ENCODE assay signal across 8 mouse cellular contexts in genomic region chr13:19365596-19365995, GRCm38 (mm10). TPM values are rescaled to one million over a fixed set of nuclear protein-coding genes. Genes with fewer than 3 reads are reported as not detected.
DNase-seq lines count a peak whose midpoint lies in the region; ATAC-seq and TF ChIP-seq lines count a peak whose summit lies in the region.

No protein-coding gene starts in this region.

- no peak for TF ChIP-seq POLR2A in cerebellum, adult 2 months (IDR thresholded peaks at IDR 0.05; ENCODE audit: borderline replicate concordance, insufficient read depth, low read length)

- no peak overlapping the region for H3K9ac ChIP-seq in forebrain, postnatal 0 days
- no peak overlapping the region for H3K9ac ChIP-seq in liver, embryonic 11.5 days (ENCODE audit: low read depth, low read length)

- DNase-seq in 416B (ENCODE audit: low read depth) (peak; percentile 75), G1E (ENCODE audit: low spot score) (no peak)
- DNase-seq in cerebellum, adult 2 months, result peak; percentile 77 to 80
- peak; percentile 87 for DNase-seq in forebrain, postnatal 0 days
- DNase-seq in kidney, adult 8-10 months, result peak; percentile 54 to 75
- DNase-seq in liver, embryonic 11.5 days (ENCODE audit: low spot score), result no peak
- DNase-seq in natural killer cell, adult 2 months (ENCODE audit: low spot score in 2 of 2), result peak; percentile 28 to 55
- peak; percentile 62 for DNase-seq in thymus, postnatal 25 days

- peaks cover 57% of the 10 kb centered on the region for H3K36me3 ChIP-seq in G1E (replicated peaks)
- peaks cover 53% of the 10 kb centered on the region for H3K36me3 ChIP-seq in forebrain, postnatal 0 days (ENCODE audit: insufficient read depth)
- H3K36me3 ChIP-seq in liver, embryonic 11.5 days (ENCODE audit: control insufficient read depth, insufficient read depth, low read length), result no peaks in the 10 kb centered on the region

- H3K4me3 ChIP-seq in G1E (ENCODE audit: low read depth, low read length), result no peak overlapping the region
- H3K4me3 ChIP-seq in cerebellum, adult 2 months (replicated peaks; ENCODE audit: insufficient read depth, low read depth, low read length), result no peak overlapping the region
- no peak overlapping the region for H3K4me3 ChIP-seq in forebrain, postnatal 0 days (ENCODE audit: low read depth, low read length)
- no peak overlapping the region for H3K4me3 ChIP-seq in liver, embryonic 11.5 days (ENCODE audit: low read depth, low read length)

- 0 out of 2 replicates have a peak, but pooled peaks cover 2% of the 10 kb centered on the region for H3K4me1 ChIP-seq in G1E (ENCODE audit: insufficient read depth, low read depth, low read length)
- H3K4me1 ChIP-seq in cerebellum, adult 2 months (ENCODE audit: control insufficient read depth, insufficient read depth, low read length), result peaks cover 36% of the 10 kb centered on the region
- H3K4me1 ChIP-seq in forebrain, postnatal 0 days (ENCODE audit: insufficient read depth), result no peaks in the 10 kb centered on the region
- H3K4me1 ChIP-seq in liver, embryonic 11.5 days (replicated peaks; ENCODE audit: control insufficient read depth, insufficient read depth, low read length), result no peaks in the 10 kb centered on the region

- no peak for ATAC-seq in G1E (ENCODE audit: extremely low read depth, insufficient number of reproducible peaks, low FRiP score, poor library complexity, severe bottlenecking)
- ATAC-seq in forebrain, postnatal 0 days, result peak; percentile 82
- ATAC-seq in liver, embryonic 11.5 days (replicated peaks; ENCODE audit: low FRiP score), result peak; percentile 59

- no peaks in the 10 kb centered on the region for H3K27me3 ChIP-seq in G1E (ENCODE audit: insufficient read depth, low read length)
- H3K27me3 ChIP-seq in cerebellum, adult 2 months (ENCODE audit: control insufficient read depth, insufficient read depth, low read length), result no peaks in the 10 kb centered on the region
- no peaks in the 10 kb centered on the region for H3K27me3 ChIP-seq in forebrain, postnatal 0 days (ENCODE audit: insufficient read depth, low read length)
- no peaks in the 10 kb centered on the region for H3K27me3 ChIP-seq in liver, embryonic 11.5 days (replicated peaks; ENCODE audit: control insufficient read depth, insufficient read depth, low read length)

- no peak overlapping the region for H3K27ac ChIP-seq in cerebellum, adult 2 months (ENCODE audit: insufficient read depth, low read length)
- H3K27ac ChIP-seq in forebrain, postnatal 0 days (ENCODE audit: low read depth, low read length), result no peak overlapping the region
- no peak overlapping the region for H3K27ac ChIP-seq in liver, embryonic 11.5 days (ENCODE audit: low read depth, low read length)

- no peaks in the 10 kb centered on the region for H3K9me3 ChIP-seq in G1E (replicated peaks)
- no peaks in the 10 kb centered on the region for H3K9me3 ChIP-seq in forebrain, postnatal 0 days (ENCODE audit: low read length)
- no peaks in the 10 kb centered on the region for H3K9me3 ChIP-seq in liver, embryonic 11.5 days (ENCODE audit: control insufficient read depth, low read length)

- WGBS in cerebellum, adult 2 months, result 21% methylated on average over 4 of the region's 4 CpGs
- WGBS in forebrain, postnatal 0 days, result 28% methylated on average over 4 of the region's 4 CpGs
- 30% methylated on average over 4 of the region's 4 CpGs for WGBS in liver, embryonic 11.5 days

- peak; percentile 59; the same call in 1 of the 2 replicates for TF ChIP-seq CTCF in G1E (IDR thresholded peaks at IDR 0.05; ENCODE audit: low read depth, low read length)
- peak; percentile 89 for TF ChIP-seq CTCF in cerebellum, adult 2 months (IDR thresholded peaks at IDR 0.05; ENCODE audit: borderline replicate concordance, insufficient read depth, low read depth, low read length)
- peak; percentile 95 for TF ChIP-seq CTCF in forebrain, postnatal 0 days (IDR thresholded peaks at IDR 0.05; ENCODE audit: low read depth)

- no peak overlapping the region for H3K4me2 ChIP-seq in forebrain, postnatal 0 days (ENCODE audit: low read depth)
- H3K4me2 ChIP-seq in liver, embryonic 11.5 days, result no peak overlapping the region

RNA-seq across cellular contexts. Expression of gene Stard3nl, which starts 30.0 kb away (rescaled TPM):
- total RNA-seq in G1E (2014; fragmentation: Nextera tagmentation) (6.1 and 11.7 TPM in 2 replicates), G1E (2017) (17.0 and 20.1 TPM in 2 replicates)
- polyA plus RNA-seq in G1E (2012), result 0.98 and 2.3 TPM in 2 replicates
- polyA plus RNA-seq in cerebellum, adult 2 months (2012; rRNA removed), result 85.8 and 86.2 TPM in 2 replicates
- total RNA-seq in forebrain, postnatal 0 days (2014; rRNA removed), result 106 and 119 TPM in 2 replicates
- 180 and 199 TPM in 2 replicates for polyA plus RNA-seq in forebrain, postnatal 0 days (2015; fragmentation: Nextera tagmentation; extraction: Ambion mirVana)
- polyA plus RNA-seq in liver, embryonic 11.5 days (2014; fragmentation: Nextera tagmentation; extraction: Ambion mirVana), result 53.1 and 53.7 TPM in 2 replicates

Comparison
In these comparisons a context has a peak if more than half of its experiments do, and no peak if none do; other contexts are left out.
1. DNase-seq: peak in 416B (single experiment), cerebellum, adult 2 months (2 of 2), forebrain, postnatal 0 days (single experiment), kidney, adult 8-10 months (2 of 2), natural killer cell, adult 2 months (2 of 2) and thymus, postnatal 25 days (single experiment); none in G1E (single experiment) and liver, embryonic 11.5 days (single experiment).
2. RNA of gene Stard3nl, which starts 30.0 kb away (polyA plus RNA-seq): 180 to 199 TPM in forebrain, postnatal 0 days, 85.8 to 86.2 TPM in cerebellum, adult 2 months and 53.1 to 53.7 TPM in liver, embryonic 11.5 days; 0.98 to 2.3 TPM in G1E; every median in the first group is over 10 times any median in the second.
3. Peak in every context shown above with its lines, with median percentiles within 50 percentile points of each other: CTCF ChIP-seq.